Mouse (Mus musculus): ENCODE measurements around the gene Dnajb11.

DNA sequence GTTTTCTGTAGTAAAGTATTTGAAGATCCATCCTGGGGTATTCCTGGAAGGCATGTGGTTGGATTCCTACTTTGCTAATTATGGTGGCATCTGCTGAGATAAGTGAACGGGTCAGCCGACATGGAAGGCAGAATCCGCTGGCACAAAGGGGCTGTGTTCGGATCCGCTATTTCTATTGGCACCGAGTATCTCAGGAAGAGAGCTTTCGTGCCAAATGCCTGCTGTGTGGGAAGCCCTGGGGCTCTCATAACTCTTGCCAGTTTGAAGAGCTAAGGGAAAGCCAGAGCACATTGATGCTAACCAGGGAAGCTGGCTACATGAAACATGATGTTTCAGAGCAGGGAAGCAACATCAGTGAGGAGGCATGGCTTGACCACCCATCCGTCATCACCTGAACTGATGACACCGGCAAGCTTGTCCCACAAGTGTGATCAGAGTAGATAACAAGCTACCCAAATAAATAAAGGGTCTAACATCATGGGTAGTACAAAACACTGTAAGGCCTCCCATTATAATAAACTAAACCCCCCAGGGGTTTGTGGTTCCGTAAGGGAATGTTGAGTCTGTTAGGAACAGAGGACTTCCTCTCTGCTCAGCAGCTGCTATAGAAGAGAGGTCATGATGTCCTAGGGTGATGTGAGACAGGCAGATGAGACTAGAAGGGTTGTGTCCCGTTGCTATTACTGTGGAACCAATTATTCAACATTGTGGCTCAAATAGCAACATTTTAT, 20.2 kb downstream of the Dnajb11 start:
- no peak for TF ChIP-seq CTCF (IDR thresholded peaks at IDR 0.05; ENCODE audit: low read depth)
- no peak for TF ChIP-seq EP300 (IDR thresholded peaks at IDR 0.05; ENCODE audit: low read depth)
